Mouse (Mus musculus) spleen, embryonic (tissue): ENCODE results near the gene Hic1.

Experiments
- CTCF ChIA-PET: fragments of 350-600 bp; sonication (Branson Sonifier 250); formaldehyde crosslinking; loops from one replicate; lab custom pipeline; 2022; lab: Charles Lee

Gene Hic1

GRCm38 (mm10) chr11:75168590-75169361 is 543 bp downstream of the Hic1 start:
- CTCF ChIA-PET, result interaction anchor here (0.5 to 1.2 kb wide), 5 partner anchors 11 to 189 kb away, joined by 3 to 5 read pairs (median 4); no protein-coding TSS in a partner anchor

GRCm38 (mm10) chr11:75167643-75168589 is 1.4 kb downstream of the Hic1 start:
- CTCF ChIA-PET, result interaction anchor here (0.6 to 0.7 kb wide), 3 partner anchors 12 to 90 kb away, joined by 3 to 4 read pairs (median 4); no protein-coding TSS in a partner anchor

- CTCF ChIA-PET, result interaction anchor here (0.6 to 1.5 kb wide), 3 partner anchors 50 to 181 kb away, joined by 3 to 4 read pairs (median 3); partner anchors contain the start of genes Rpa1 and Smyd4
These were observed 2.3 kb downstream of the Hic1 start for GRCm38 (mm10) chr11:75166861-75167642.

DNA sequence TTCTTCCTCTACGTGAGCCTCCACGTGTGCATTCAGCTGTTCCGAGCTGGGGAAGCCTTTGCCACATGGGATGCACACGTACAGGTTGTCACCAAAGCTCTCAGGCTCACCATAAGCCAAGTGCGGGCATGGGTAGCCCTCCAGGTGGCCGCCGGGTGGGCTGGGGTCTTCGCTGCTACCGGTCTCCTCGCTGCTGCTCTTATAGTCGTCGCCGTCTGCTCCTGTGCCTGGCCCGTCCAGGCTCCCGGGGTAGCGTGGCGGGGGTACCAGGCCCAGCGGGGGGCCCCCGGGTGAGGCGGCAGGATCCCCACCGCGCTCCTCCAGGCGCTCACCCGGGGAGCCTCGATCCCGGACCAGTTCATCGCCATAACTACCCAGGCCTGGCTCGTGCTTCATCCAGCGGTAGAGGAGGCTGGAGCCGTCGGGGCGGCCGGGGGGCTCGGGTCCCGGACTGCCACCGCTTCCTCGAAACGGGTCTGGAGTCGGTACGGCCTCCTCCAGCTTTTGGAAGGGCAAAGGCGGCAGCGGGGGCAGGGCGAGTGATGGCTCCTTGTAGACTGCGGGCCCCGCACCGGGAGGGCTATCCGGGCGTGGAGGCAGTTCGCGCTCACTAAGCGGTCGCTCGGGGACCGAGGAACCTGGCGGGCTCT is 3.0 kb downstream of the Hic1 start:
- CTCF ChIA-PET, result interaction anchor here (1.5 kb wide), 1 partner anchor 181 kb away, joined by 3 read pairs; the partner anchor contains the start of genes Rpa1 and Smyd4

GRCm38 (mm10) chr11:75165441-75166192 is 3.7 kb downstream of the Hic1 start:
- CTCF ChIA-PET, result interaction anchor here (0.6 to 1.5 kb wide), 3 partner anchors 182 to 265 kb away, joined by 3 read pairs; partner anchors contain the start of genes Rpa1 and Smyd4

DNA sequence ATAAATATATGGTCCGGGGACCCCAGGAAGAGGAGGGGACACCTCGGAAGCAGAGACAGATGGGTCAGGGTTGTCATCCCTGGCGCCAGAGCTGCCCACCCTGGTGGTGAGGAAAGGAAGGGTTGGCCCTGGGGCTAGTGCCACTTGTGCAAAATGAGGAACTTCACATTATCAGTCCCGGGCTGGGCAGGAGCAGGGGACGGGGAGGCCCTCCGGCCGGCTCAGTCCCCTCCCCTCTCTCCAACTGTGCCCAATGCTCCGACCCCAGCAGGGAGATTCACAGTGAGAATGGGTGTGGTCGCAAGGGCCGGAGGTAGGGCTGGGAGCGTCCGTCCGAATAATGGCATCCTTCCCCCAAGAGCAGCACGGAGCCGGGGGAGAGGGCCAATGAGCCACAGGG is 4.6 kb downstream of the Hic1 start:
- CTCF ChIA-PET, result interaction anchor here (0.6 to 0.8 kb wide), 3 partner anchors 266 to 1087 kb away, joined by 3 to 5 read pairs (median 3); no protein-coding TSS in a partner anchor

- CTCF ChIA-PET, result interaction anchor here (0.7 to 0.8 kb wide), 2 partner anchors 437 to 1088 kb away, joined by 3 to 5 read pairs; no protein-coding TSS in a partner anchor
These were observed 5.3 kb downstream of the Hic1 start for GRCm38 (mm10) chr11:75164051-75164450.

DNA sequence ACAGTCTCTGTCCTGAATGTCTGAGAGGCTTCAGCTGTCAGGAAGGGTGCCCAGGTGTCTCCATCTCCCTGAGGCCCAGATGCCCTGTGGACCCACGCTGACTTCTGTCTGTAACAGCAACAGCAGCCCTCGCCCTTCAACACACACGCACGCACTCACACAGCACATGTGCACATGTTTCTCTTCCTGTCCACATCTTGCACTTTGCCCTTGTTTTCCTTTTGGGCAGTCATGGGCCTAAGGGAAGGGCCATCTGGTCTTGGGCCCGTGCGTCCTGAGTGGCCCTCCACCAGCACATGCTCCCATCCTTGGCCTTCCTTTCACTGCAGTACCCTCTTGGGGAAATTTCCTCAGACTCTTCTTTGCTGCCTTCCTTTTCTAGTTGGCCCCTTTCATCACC is 5.9 kb downstream of the Hic1 start:
- CTCF ChIA-PET, result no interaction called here

DNA sequence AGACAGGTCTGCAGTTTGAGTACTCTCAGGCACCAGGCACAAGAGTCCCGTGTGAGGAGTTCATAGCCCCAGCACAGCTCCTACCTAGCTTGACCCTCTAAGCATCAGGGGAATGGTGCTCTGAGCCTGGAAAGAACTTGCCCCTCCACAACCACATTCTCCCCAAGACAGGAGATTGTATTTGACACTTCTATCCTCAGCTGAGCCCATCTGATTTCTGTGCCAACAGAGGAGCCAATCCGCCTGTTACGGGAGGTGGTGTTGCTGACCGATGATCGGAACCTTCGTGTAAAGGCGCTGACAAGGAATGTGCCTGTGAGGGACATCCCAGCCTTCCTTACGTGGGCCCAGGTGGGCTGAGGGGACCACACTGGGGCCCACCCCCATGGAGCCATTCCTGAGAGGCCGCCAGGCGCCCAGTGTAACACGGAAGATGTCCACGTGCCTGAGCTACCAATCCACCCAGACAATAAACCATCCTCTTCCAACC is 6.7 kb downstream of the Hic1 start:
- CTCF ChIA-PET, result no interaction called here

DNA sequence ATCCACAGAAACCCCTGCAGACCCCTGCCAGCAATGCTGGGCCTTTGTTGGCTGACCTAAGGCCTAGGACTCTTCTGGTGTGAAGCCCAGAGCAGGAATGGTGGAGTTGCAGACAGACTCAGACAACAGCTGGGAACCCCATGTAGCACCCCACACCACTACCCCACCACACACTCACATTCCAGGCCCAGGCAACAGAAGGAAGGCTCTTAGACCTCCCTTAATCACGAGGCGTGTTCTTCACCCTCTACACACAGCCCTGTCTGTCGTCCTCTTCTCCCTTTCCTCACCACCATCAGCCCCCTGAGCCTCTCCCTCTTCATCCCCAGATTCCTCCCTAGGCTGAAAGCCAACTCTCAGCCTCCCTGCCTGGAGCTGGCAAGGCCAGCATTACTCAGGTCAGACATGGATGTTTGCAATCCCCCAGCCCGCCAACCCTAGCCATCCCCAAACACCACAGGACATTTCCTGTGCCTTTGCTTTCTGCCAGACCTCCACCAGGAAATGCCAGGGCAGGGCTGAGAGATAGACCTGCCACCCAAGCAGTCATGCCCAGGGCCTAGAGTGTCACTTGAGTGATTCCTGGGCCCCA is 7.8 kb downstream of the Hic1 start:
- CTCF ChIA-PET, result no interaction called here

DNA sequence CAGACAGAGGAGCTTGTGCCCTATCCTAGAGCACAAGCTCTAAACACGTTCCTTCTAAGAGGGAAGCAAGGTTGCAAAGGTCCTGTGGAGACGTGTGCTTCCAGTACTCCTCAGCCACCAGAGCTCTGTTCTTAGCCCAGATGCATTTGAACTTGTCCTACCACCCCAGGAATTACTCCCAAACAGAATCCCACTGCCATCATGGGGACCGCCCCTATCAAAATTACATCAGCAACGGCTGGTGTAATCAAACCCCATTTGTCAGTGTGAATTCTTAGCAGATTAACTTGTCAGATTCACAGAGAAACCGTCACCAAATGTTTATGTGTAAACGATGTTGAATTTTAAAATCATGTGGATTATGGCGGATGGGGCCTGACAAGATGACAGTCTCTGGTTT is 8.4 kb downstream of the Hic1 start:
- CTCF ChIA-PET, result no interaction called here

GRCm38 (mm10) chr11:75159564-75159963 is 9.8 kb downstream of the Hic1 start:
- CTCF ChIA-PET, result interaction anchor here (0.6 kb wide), 1 partner anchor 456 kb away, joined by 6 read pairs; no protein-coding TSS in a partner anchor

DNA sequence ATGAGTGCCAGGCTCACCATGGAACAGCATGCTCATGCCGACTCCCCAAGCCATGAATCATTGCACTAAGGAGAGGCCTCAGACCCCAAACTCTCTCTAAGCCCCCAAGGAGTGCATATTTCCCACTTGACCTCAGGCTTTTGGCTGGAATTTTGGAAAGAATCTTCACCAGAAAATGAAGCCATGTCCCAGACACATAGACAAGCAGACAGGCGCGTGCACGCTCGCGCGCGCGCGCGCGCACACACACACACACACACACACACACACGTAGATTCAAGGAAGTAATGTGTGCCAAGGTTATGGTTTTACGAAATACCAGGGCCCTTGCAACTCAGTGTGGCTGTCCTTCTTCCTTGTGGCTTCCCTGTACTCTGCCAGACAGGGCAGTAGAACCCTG is 10.9 kb downstream of the Hic1 start:
- CTCF ChIA-PET, result interaction anchor here (1.2 kb wide), 1 partner anchor 11 kb away, joined by 4 read pairs; the partner anchor contains the start of gene Hic1

- CTCF ChIA-PET, result interaction anchor here (0.7 to 1.2 kb wide), 2 partner anchors 12 to 29 kb away, joined by 4 to 13 read pairs; partner anchors contain the start of gene Hic1
These were observed 11.4 kb downstream of the Hic1 start for GRCm38 (mm10) chr11:75157901-75158300.

GRCm38 (mm10) chr11:75157037-75157436 is 12.3 kb downstream of the Hic1 start:
- CTCF ChIA-PET, result interaction anchor here (0.5 to 1.2 kb wide), 3 partner anchors 13 to 74 kb away, joined by 3 to 4 read pairs (median 3); partner anchors contain the start of gene Hic1

GRCm38 (mm10) chr11:75156416-75156815 is 12.9 kb downstream of the Hic1 start:
- CTCF ChIA-PET, result no interaction called here

- CTCF ChIA-PET, result no interaction called here
These were observed 13.3 kb downstream of the Hic1 start for GRCm38 (mm10) chr11:75155985-75156384.

DNA sequence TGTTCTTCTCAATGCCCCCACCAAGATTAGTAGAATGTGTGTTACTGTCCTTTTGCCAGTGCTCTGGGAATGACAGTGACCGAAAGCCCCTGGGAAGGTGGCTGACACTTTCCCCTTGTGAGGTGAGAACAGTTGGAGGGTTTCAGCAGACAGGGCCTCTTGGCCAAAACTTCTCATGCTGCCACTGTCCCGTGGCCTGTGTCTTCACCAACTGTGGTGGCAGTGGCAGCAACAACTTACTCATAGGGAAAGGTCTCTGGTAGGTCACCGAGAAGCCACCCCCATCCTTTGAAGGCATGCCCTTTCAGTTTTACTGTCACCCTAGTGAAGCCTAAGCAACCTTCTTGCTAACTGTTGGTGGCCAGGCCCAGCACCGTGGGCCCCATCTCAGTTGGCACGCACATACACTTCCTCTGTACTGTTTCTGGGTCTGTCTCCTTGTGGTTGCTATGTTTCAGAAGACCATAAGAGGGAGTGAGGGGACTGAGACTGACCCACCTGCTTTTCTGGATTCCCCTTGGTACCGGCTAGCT is 15.2 kb downstream of the Hic1 start:
- CTCF ChIA-PET, result interaction anchor here (0.7 kb wide), 1 partner anchor 278 kb away, joined by 4 read pairs; no protein-coding TSS in a partner anchor
